Mouse (Mus musculus): ENCODE results near the gene Exosc3. TPM values are rescaled to one million over a fixed set of nuclear protein-coding genes. Genes with fewer than 3 reads are reported as not detected.
A peak's percentile ranks its signal among the peaks of the same experiment; 100 is the strongest.

Gene Exosc3
- total and polyA plus RNA-seq, 3 experiments, result 165 to 255 (median 213) TPM

DNA sequence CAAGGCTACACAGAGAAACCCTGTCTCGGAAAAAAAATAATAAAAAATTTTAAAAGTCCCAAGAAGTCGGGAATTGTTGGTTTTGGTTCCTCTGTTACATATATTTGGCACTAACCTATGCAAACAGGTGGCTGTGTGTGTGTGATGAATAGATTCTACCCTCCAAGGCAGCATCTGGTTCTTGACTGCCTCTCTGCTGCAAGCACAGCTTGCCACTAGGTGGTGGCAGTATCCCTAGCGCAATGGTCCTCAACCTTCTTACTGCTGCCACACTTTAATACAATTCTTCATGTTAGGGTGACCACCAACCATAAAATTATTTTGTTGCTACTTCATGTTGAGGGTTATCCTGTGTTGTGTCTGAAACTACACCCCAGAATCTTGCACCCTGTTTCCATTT is 56.2 kb downstream of the Exosc3 start:
- Histone ChIP-seq H3K4me2 (ENCODE audit: insufficient read depth, low read depth, poor library complexity, severe bottlenecking) (no peak overlapping the region), H3K9me3 (replicated peaks; ENCODE audit: low read length) (no peaks in the 10 kb centered on the region), H3K27me3 (replicated peaks) (peaks cover 3% of the 10 kb centered on the region), H3K79me2 (replicated peaks; ENCODE audit: control insufficient read depth, extremely low read depth, insufficient read depth, poor library complexity, severe bottlenecking) (no peaks in the 10 kb centered on the region), H3K9ac (ENCODE audit: insufficient read depth, low read depth) (no peak overlapping the region), H3K4me1 (ENCODE audit: control insufficient read depth in 1 of 2, insufficient read depth in 2 of 2) (peaks cover 0 to 5% of the 10 kb centered on the region in 2 experiments; a peak in 1 of 4 replicates), H3K36me3 (replicated peaks in 1 of 2; ENCODE audit: control insufficient read depth in 1 of 2, insufficient read depth in 1 of 2, low read length in 1 of 2) (no peaks in the 10 kb centered on the region), H3K27ac (ENCODE audit: insufficient read depth, low read depth) (no peak overlapping the region), H3K4me3 (replicated peaks in 1 of 3; ENCODE audit: low read depth in 2 of 3, low read length in 2 of 3, poor library complexity in 1 of 3) (no peak overlapping the region)
- in situ Hi-C loops (cut with MboI; ENCODE audit: low pct_ligation_motif_present, low pct_unique_long_range_greater_than_20kb, low sequenced_read_pairs) (loop anchor here (25.0 kb wide), 1 partner anchor 501 kb away; the partner anchor contains the start of gene Aldh1b1), dilution Hi-C loops (cut with MboI; ENCODE audit: extremely low pct_ligation_motif_present, extremely low pct_unique_long_range_greater_than_20kb, low sequenced_read_pairs) (no loop called here)
- DNase-seq (ENCODE audit: extremely low read depth), result no peak
- no peak for TF ChIP-seq CHD1 (IDR thresholded peaks at IDR 0.05; ENCODE audit: low read depth, low read length)
- no peak for TF ChIP-seq ETS1 (conservative IDR thresholded peaks at IDR 0.05; ENCODE audit: low read depth, low read length)
- TF ChIP-seq RAD21 (IDR thresholded peaks at IDR 0.05; ENCODE audit: low read depth, low read length), result peak; percentile 74
- TF ChIP-seq CTCF (conservative IDR thresholded peaks at IDR 0.05 in 1 of 2, IDR thresholded peaks at IDR 0.05 in 1 of 2; ENCODE audit: low read depth in 2 of 2, low read length in 2 of 2), result peak; percentile 20 to 80; a peak in 2 of 4 replicates
- TF ChIP-seq SMC3 (IDR thresholded peaks at IDR 0.05; ENCODE audit: low read depth, low read length), result peak; percentile 71
- no peak for TF ChIP-seq IRF4 (IDR thresholded peaks at IDR 0.05; ENCODE audit: low read depth, low read length)

DNA sequence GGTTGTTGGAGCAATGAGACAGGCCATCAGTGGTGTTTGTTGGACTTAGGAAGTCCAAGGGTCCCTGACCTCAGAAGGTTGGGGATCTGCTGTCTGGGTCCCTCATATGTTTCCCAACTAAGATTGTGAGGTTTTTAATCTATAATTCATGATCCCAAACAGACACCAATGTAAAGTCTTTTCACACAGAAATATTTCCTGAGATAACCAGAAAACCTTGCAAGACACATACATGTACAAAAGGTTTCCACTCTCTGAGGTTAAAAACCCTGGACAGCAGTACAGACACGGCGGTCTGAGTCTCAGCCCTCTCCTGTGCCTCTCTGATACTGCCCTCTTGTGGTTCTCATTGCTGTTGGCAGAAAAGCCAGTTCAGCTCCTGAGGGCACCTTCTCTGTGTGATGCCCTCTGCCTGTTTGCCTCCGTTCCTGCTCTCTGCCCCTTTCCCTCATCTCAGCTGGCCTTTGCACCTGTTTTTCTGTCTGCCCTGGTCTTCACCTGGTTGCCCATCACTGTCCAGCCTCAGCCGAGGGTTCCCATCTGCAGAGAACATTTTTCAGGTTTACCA is 62.5 kb downstream of the Exosc3 start:
- dilution Hi-C loops (cut with MboI; ENCODE audit: extremely low pct_ligation_motif_present, extremely low pct_unique_long_range_greater_than_20kb, low sequenced_read_pairs), result no loop called here
- Histone ChIP-seq H3K4me1 (ENCODE audit: control insufficient read depth in 1 of 2, insufficient read depth in 2 of 2) (peaks cover 2 to 9% of the 10 kb centered on the region in 2 experiments; a peak in 2 of 4 replicates), H3K4me3 (replicated peaks in 1 of 3; ENCODE audit: low read depth in 2 of 3, low read length in 2 of 3, poor library complexity in 1 of 3) (no peak overlapping the region), H3K9ac (ENCODE audit: insufficient read depth, low read depth) (no peak overlapping the region), H3K27me3 (replicated peaks) (peaks cover 5% of the 10 kb centered on the region), H3K4me2 (ENCODE audit: insufficient read depth, low read depth, poor library complexity, severe bottlenecking) (no peak overlapping the region), H3K79me2 (replicated peaks; ENCODE audit: control insufficient read depth, extremely low read depth, insufficient read depth, poor library complexity, severe bottlenecking) (no peaks in the 10 kb centered on the region), H3K9me3 (replicated peaks; ENCODE audit: low read length) (no peaks in the 10 kb centered on the region), H3K36me3 (replicated peaks in 1 of 2; ENCODE audit: control insufficient read depth in 1 of 2, insufficient read depth in 1 of 2, low read length in 1 of 2) (no peaks in the 10 kb centered on the region), H3K27ac (ENCODE audit: insufficient read depth, low read depth) (no peak overlapping the region)
- DNase-seq (ENCODE audit: extremely low read depth), result peak; percentile 77
- in situ Hi-C loops (cut with MboI; ENCODE audit: low pct_ligation_motif_present, low pct_unique_long_range_greater_than_20kb, low sequenced_read_pairs), result loop anchor here (5.0 to 25.0 kb wide), 2 partner anchors 173 to 507 kb away; partner anchors contain the start of genes Aldh1b1 and Tomm5
- TF ChIP-seq KAT2A (IDR thresholded peaks at IDR 0.05; ENCODE audit: insufficient replicate concordance, low read length), result no peak
- TF ChIP-seq MAX (IDR thresholded peaks at IDR 0.05; ENCODE audit: low read length), result no peak
- TF ChIP-seq USF2 (conservative IDR thresholded peaks at IDR 0.05; ENCODE audit: low read depth, low read length), result no peak
- TF ChIP-seq TCF12 (IDR thresholded peaks at IDR 0.05; ENCODE audit: low read depth, low read length), result 0 out of 2 replicates have a peak, but pooled peaks have one; percentile 26
- TF ChIP-seq MYC (IDR thresholded peaks at IDR 0.05; ENCODE audit: low read depth, low read length), result no peak
- TF ChIP-seq IRF4 (IDR thresholded peaks at IDR 0.05; ENCODE audit: low read depth, low read length), result peak; percentile 65; the same call in 1 of the 2 replicates
- no peak for TF ChIP-seq MAZ (IDR thresholded peaks at IDR 0.05; ENCODE audit: low read depth, low read length)
- peak; percentile 94 for TF ChIP-seq ZC3H11A (IDR thresholded peaks at IDR 0.05; ENCODE audit: low read depth, low read length)
- peak; percentile 63; the same call in 1 of the 2 replicates for TF ChIP-seq SIN3A (IDR thresholded peaks at IDR 0.05; ENCODE audit: low read length)
- no peak for TF ChIP-seq EP300 (IDR thresholded peaks at IDR 0.05; ENCODE audit: low read length)
- TF ChIP-seq JUN (IDR thresholded peaks at IDR 0.05; ENCODE audit: insufficient read depth, low read depth, low read length), result no peak
- no peak for TF ChIP-seq ZMIZ1 (IDR thresholded peaks at IDR 0.05; ENCODE audit: low read depth, low read length)
- no peak for TF ChIP-seq POLR2AphosphoS2 (IDR thresholded peaks at IDR 0.05; ENCODE audit: low read depth, low read length)
- TF ChIP-seq POLR2A (IDR thresholded peaks at IDR 0.05; ENCODE audit: low read depth, low read length), result no peak
- no peak for TF ChIP-seq MXI1 (IDR thresholded peaks at IDR 0.05; ENCODE audit: low read depth, low read length)
- TF ChIP-seq MAFK (IDR thresholded peaks at IDR 0.05; ENCODE audit: insufficient replicate concordance, low read length), result no peak; the same call in 1 of the 2 replicates
- TF ChIP-seq E2F4 (IDR thresholded peaks at IDR 0.05; ENCODE audit: insufficient replicate concordance, low read depth, low read length), result no peak
- no peak for TF ChIP-seq USF1 (IDR thresholded peaks at IDR 0.05; ENCODE audit: low read depth, low read length)
- no peak for TF ChIP-seq PAX5 (IDR thresholded peaks at IDR 0.05; ENCODE audit: low read length)
- TF ChIP-seq NELFE (IDR thresholded peaks at IDR 0.05; ENCODE audit: low read depth, low read length), result peak; percentile 45; the same call in 1 of the 2 replicates
- TF ChIP-seq NRF1 (IDR thresholded peaks at IDR 0.05; ENCODE audit: low read depth, low read length), result 0 out of 2 replicates have a peak, but pooled peaks have one; percentile 28
- TF ChIP-seq ZNF384 (IDR thresholded peaks at IDR 0.05; ENCODE audit: low read depth, low read length), result no peak
- no peak for TF ChIP-seq CHD1 (IDR thresholded peaks at IDR 0.05; ENCODE audit: low read depth, low read length)
- no peak for TF ChIP-seq GABPA (IDR thresholded peaks at IDR 0.05; ENCODE audit: insufficient replicate concordance, low read depth, low read length)
- TF ChIP-seq RAD21 (IDR thresholded peaks at IDR 0.05; ENCODE audit: low read depth, low read length), result peak; percentile 94
- no peak for TF ChIP-seq CHD2 (IDR thresholded peaks at IDR 0.05; ENCODE audit: low read length)
- TF ChIP-seq BHLHE40 (IDR thresholded peaks at IDR 0.05; ENCODE audit: low read depth, low read length), result no peak
- TF ChIP-seq UBTF (IDR thresholded peaks at IDR 0.05; ENCODE audit: low read depth, low read length), result no peak
- TF ChIP-seq TBP (conservative IDR thresholded peaks at IDR 0.05; ENCODE audit: low read depth, low read length), result no peak
